Mouse (Mus musculus) adrenal gland, postnatal 14 days (tissue): ENCODE measurements around the gene Fam122a. TPM values are rescaled to one million over a fixed set of nuclear protein-coding genes. Genes with fewer than 3 reads are reported as not detected.

Experiments
- DNase-seq: peaks from one replicate; pipeline ENCODE4 v3.0.0; 2021; ENCODE audit warnings: mixed read lengths
- total RNA-seq: library from RNA; stranded (reverse); gene quantifications from 2 replicates; pipeline ENCODE4 v1.2.3, GENCODE M21; 2021

Gene Fam122a
- total RNA-seq, 1 experiment from 2014 or later = 27.9 TPM

GRCm38 (mm10) chr19:24431381-24431780, 45.8 kb downstream of the Fam122a start:
- no peak for DNase-seq

- DNase-seq = no peak
These were observed 49.1 kb downstream of the Fam122a start for GRCm38 (mm10) chr19:24428011-24428410.

- no peak for DNase-seq
These were observed 49.9 kb downstream of the Fam122a start for GRCm38 (mm10) chr19:24427258-24427657.

GRCm38 (mm10) chr19:24426759-24427181, 50.4 kb downstream of the Fam122a start:
- DNase-seq = no peak

Other genes with a start within 250 kb of the Fam122a start
- gene Fxn, start 196.8 kb downstream of the Fam122a start, total RNA-seq = 22.2 and 22.5 TPM in 2 replicates
- gene Pip5k1b, start 78.5 kb upstream of the Fam122a start, total RNA-seq = 23.8 and 27.6 TPM in 2 replicates
- 0.30 and 0.33 TPM in 2 replicates for gene Tmem252, start 196.7 kb upstream of the Fam122a start, total RNA-seq